Mouse (Mus musculus) heart, adult 8-10 months (tissue): ENCODE measurements around the gene Ring1. TPM values are rescaled to one million over a fixed set of nuclear protein-coding genes. Genes with fewer than 3 reads are reported as not detected.
A peak's percentile ranks its signal among the peaks of the same experiment; 100 is the strongest.
"Not testable (repeated sequence)": the region's sequence is repeated elsewhere in the genome, so short reads cannot be mapped to it uniquely, and the experiment has no call there.

Experiments used
- DNase-seq: peaks from one replicate; pipeline ENCODE4 v3.0.0; 2022; ENCODE audit warnings: low spot score
- microRNA-seq: library from miRNA; unstranded; fragments of <30 nt; microRNA quantifications from one replicate; pipeline ENCODE4 v1.2.0, GENCODE M21; 2022
- total RNA-seq, 4 experiments: library from RNA; stranded (reverse); gene quantifications; 2 replicates each; pipeline ENCODE4 v1.2.4; 2022

Ring1 gene
- total RNA-seq, 4 experiments from 2014 or later = 11.9 to 18.1 (median 14.1) TPM

GRCm38 (mm10) chr17:33997025-33997424 is 27.5 kb downstream of the Ring1 start:
- not testable (repeated sequence) for DNase-seq

- no peak for DNase-seq
Observed at GRCm38 (mm10) chr17:33995651-33996050, 28.8 kb downstream of the Ring1 start.

GRCm38 (mm10) chr17:33994959-33995358 is 29.5 kb downstream of the Ring1 start:
- no peak for DNase-seq

GRCm38 (mm10) chr17:33991788-33992664 is 32.5 kb downstream of the Ring1 start:
- DNase-seq = peak; percentile 51

- DNase-seq = peak; percentile 66
Observed at GRCm38 (mm10) chr17:33982136-33982535, 42.3 kb downstream of the Ring1 start.

- peak; percentile 91 for DNase-seq
Observed at GRCm38 (mm10) chr17:33981192-33981909, 43.1 kb downstream of the Ring1 start.

GRCm38 (mm10) chr17:33980181-33981035 is 44.1 kb downstream of the Ring1 start:
- no peak for DNase-seq

- DNase-seq = no peak
Observed at GRCm38 (mm10) chr17:33979512-33980050, 44.9 kb downstream of the Ring1 start.

- DNase-seq = peak; percentile 90
Observed at GRCm38 (mm10) chr17:33978631-33979031, 45.8 kb downstream of the Ring1 start.

GRCm38 (mm10) chr17:33977861-33978557 is 46.5 kb downstream of the Ring1 start:
- DNase-seq = no peak

- DNase-seq = no peak
Observed at GRCm38 (mm10) chr17:33973572-33973971, 50.9 kb downstream of the Ring1 start.

- DNase-seq = no peak
Observed at GRCm38 (mm10) chr17:33972691-33973090, 51.8 kb downstream of the Ring1 start.

Small RNA genes within 50 kb of the gene (microRNA-seq; reads per million reads assigned to microRNA genes)
- gene Mir219a-1 (not detected), gene Mir219c (not detected)

Other genes with a start within 250 kb of the Ring1 start
- gene Angptl4, start 242.8 kb downstream of the Ring1 start, total RNA-seq = 1 to 10 TPM; 2.9 to 9.8 (median 8.3) TPM
- gene Kank3, start 214.2 kb downstream of the Ring1 start, total RNA-seq = 10 to 100 TPM; 44.4 to 64.9 (median 51.3) TPM
- gene Rps28, start 200.1 kb downstream of the Ring1 start, total RNA-seq = 100 to 1,000 TPM; 691 to 822 (median 750) TPM
- 100 to 1,000 TPM; 676 to 749 (median 700) TPM for gene Ndufa7, start 200.1 kb downstream of the Ring1 start, total RNA-seq
- gene Cd320, start 181.6 kb downstream of the Ring1 start, total RNA-seq = 10 to 100 TPM; 28.9 to 33.6 (median 33.2) TPM
- not detected for gene Gm7029, start 150.8 kb downstream of the Ring1 start, total RNA-seq
- gene Kifc1, start 134.0 kb downstream of the Ring1 start, total RNA-seq = 1 to 10 TPM in 1 of 4 experiments, under 1 TPM in 3; 0.31 to 1.9 (median 0.51) TPM
- not detected for gene Platr17, start 119.5 kb downstream of the Ring1 start, total RNA-seq
- 10 to 100 TPM; 11.5 to 16.2 (median 13.7) TPM for gene Daxx, start 115.3 kb downstream of the Ring1 start, total RNA-seq
- gene Tapbp, start 108.8 kb downstream of the Ring1 start, total RNA-seq = 100 to 1,000 TPM in 2 of 4 experiments, 10 to 100 TPM in 2; 96.8 to 113 (median 105) TPM
- gene Zbtb22, start 108.8 kb downstream of the Ring1 start, total RNA-seq = 10 to 100 TPM; 18.1 to 21.0 (median 19.3) TPM
- gene Rgl2, start 95.1 kb downstream of the Ring1 start, total RNA-seq = 10 to 100 TPM; 29.8 to 35.1 (median 34.1) TPM
- 10 to 100 TPM; 62.7 to 82.9 (median 71.1) TPM for gene Pfdn6, start 84.3 kb downstream of the Ring1 start, total RNA-seq
- gene Wdr46, start 84.0 kb downstream of the Ring1 start, total RNA-seq = 10 to 100 TPM; 10.1 to 12.8 (median 11.6) TPM
- 1 to 10 TPM in 3 of 4 experiments, under 1 TPM in 1; 0.89 to 2.6 (median 1.6) TPM for gene B3galt4, start 73.2 kb downstream of the Ring1 start, total RNA-seq
- 10 to 100 TPM; 35.6 to 45.0 (median 41.6) TPM for gene Vps52, start 68.9 kb downstream of the Ring1 start, total RNA-seq
- gene Rps18, start 68.7 kb downstream of the Ring1 start, total RNA-seq = 100 to 1,000 TPM; 373 to 430 (median 408) TPM
- gene H2-K1, start 24.3 kb downstream of the Ring1 start, total RNA-seq = 100 to 1,000 TPM; 111 to 163 (median 123) TPM
- 100 to 1,000 TPM; 134 to 149 (median 137) TPM for gene H2-Ke6, start 3.4 kb upstream of the Ring1 start, total RNA-seq
- 10 to 100 TPM; 64.1 to 79.1 (median 73.2) TPM for gene Slc39a7, start 7.0 kb upstream of the Ring1 start, total RNA-seq
- 10 to 100 TPM; 33.4 to 46.3 (median 42.3) TPM for gene Rxrb, start 7.1 kb upstream of the Ring1 start, total RNA-seq
- gene Col11a2, start 14.8 kb upstream of the Ring1 start, total RNA-seq = 1 to 10 TPM in 3 of 4 experiments, under 1 TPM in 1; 0.87 to 1.3 (median 1.2) TPM
- gene H2-Oa, start 67.7 kb upstream of the Ring1 start, total RNA-seq = under 1 TPM in 2 of 4 experiments, not detected in 2; 0.25 to 0.28 TPM
- gene H2-DMa, start 94.9 kb upstream of the Ring1 start, total RNA-seq = 1 to 10 TPM; 2.2 to 3.9 (median 3.7) TPM
- gene Brd2, start 98.0 kb upstream of the Ring1 start, total RNA-seq = 10 to 100 TPM; 61.0 to 75.7 (median 69.8) TPM
- gene H2-DMb2, start 118.6 kb upstream of the Ring1 start, total RNA-seq = 1 to 10 TPM in 2 of 4 experiments, under 1 TPM in 2; 0.65 to 1.1 (median 0.97) TPM
- 1 to 10 TPM; 1.8 to 3.0 (median 2.4) TPM for gene H2-DMb1, start 128.4 kb upstream of the Ring1 start, total RNA-seq
- 1 to 10 TPM; 4.4 to 5.6 (median 4.7) TPM for gene Tap1, start 162.9 kb upstream of the Ring1 start, total RNA-seq
- 10 to 100 TPM in 2 of 4 experiments, 1 to 10 TPM in 2; 6.9 to 12.9 (median 8.7) TPM for gene Psmb9, start 163.1 kb upstream of the Ring1 start, total RNA-seq
- gene Psmb8, start 173.0 kb upstream of the Ring1 start, total RNA-seq = 10 to 100 TPM; 10.7 to 15.1 (median 12.8) TPM
- gene Tap2, start 178.8 kb upstream of the Ring1 start, total RNA-seq = 10 to 100 TPM; 21.4 to 25.3 (median 24.6) TPM
- 1 to 10 TPM in 1 of 4 experiments, under 1 TPM in 3; 0.41 to 1.5 (median 0.51) TPM for gene H2-Ob, start 214.2 kb upstream of the Ring1 start, total RNA-seq
- 10 to 100 TPM; 13.2 to 19.1 (median 15.6) TPM for gene H2-Ab1, start 233.0 kb upstream of the Ring1 start, total RNA-seq